ENCODE assay signal across 16 mouse cellular contexts in the genomic region with DNA sequence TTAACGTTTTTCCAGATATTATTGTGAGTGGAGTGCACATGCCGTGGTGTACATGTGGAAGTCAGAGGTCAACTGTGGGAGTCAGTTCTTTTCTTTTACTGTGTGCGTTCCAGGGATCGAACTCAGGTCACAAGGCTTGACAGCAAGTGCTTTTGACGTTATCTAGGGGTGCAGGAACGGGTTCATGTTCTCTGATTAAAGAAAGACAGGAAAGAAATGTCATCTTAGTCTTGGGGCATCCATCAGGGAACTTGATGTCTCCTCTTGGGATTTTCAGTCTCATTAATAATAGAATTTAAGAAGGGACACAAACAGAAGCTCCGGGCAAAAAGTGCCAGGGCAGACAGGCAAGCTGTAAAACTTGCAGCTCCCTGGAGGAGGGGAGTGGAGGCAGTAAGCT. TPM values are rescaled to one million over a fixed set of nuclear protein-coding genes. Genes with fewer than 3 reads are reported as not detected.
A peak's percentile ranks its signal among the peaks of the same experiment; 100 is the strongest.
DNase-seq lines count a peak whose midpoint lies in the region; ATAC-seq and TF ChIP-seq lines count a peak whose summit lies in the region.
"Had no signal": no experiment of that assay in that cellular context is flagged by ENCODE, and none has a peak within 500 bp of the region (broad histone marks: within the 10 kb centered on the region; RNA-seq: fewer than 3 reads in every experiment).

No protein-coding gene starts in this region.

- no peaks in the 10 kb centered on the region for H3K36me3 ChIP-seq in forebrain, embryonic 15.5 days
- no peaks in the 10 kb centered on the region for H3K36me3 ChIP-seq in forebrain, postnatal 0 days (ENCODE audit: insufficient read depth)
- H3K36me3 ChIP-seq in kidney, embryonic 16.5 days (ENCODE audit: insufficient read depth, low read length) = no peaks in the 10 kb centered on the region
- H3K36me3 ChIP-seq in limb, embryonic 13.5 days = no peaks in the 10 kb centered on the region
- H3K36me3 ChIP-seq in myocyte (ENCODE audit: control insufficient read depth, insufficient read depth) = no peaks in the 10 kb centered on the region

- no peak for TF ChIP-seq POLR2A in myocyte (IDR thresholded peaks at IDR 0.05; ENCODE audit: insufficient read length, low read depth)

- no peaks in the 10 kb centered on the region for H3K79me2 ChIP-seq in myocyte (ENCODE audit: control insufficient read depth, insufficient read depth)

- peaks cover 19% of the 10 kb centered on the region for H3K4me1 ChIP-seq in forebrain, embryonic 15.5 days
- H3K4me1 ChIP-seq in forebrain, postnatal 0 days (ENCODE audit: insufficient read depth) = peaks cover 12% of the 10 kb centered on the region
- peaks cover 20% of the 10 kb centered on the region for H3K4me1 ChIP-seq in kidney, embryonic 16.5 days (ENCODE audit: insufficient read depth, low read length)
- H3K4me1 ChIP-seq in limb, embryonic 13.5 days = peaks cover 20% of the 10 kb centered on the region

- no peaks in the 10 kb centered on the region for H3K27me3 ChIP-seq in forebrain, embryonic 15.5 days
- no peaks in the 10 kb centered on the region for H3K27me3 ChIP-seq in forebrain, postnatal 0 days (ENCODE audit: insufficient read depth, low read length)
- H3K27me3 ChIP-seq in kidney, embryonic 16.5 days (ENCODE audit: insufficient read depth, low read length) = no peaks in the 10 kb centered on the region
- no peaks in the 10 kb centered on the region for H3K27me3 ChIP-seq in limb, embryonic 13.5 days
- H3K27me3 ChIP-seq in myocyte (ENCODE audit: control insufficient read depth, insufficient read depth, insufficient read length) = no peaks in the 10 kb centered on the region
- H3K27me3 ChIP-seq: Patski had no signal

- no peak for DNase-seq in forebrain, postnatal 0 days
- no peak for DNase-seq in kidney, adult 18-20 months
- DNase-seq: adrenal gland, postnatal 36 days; cerebellum, adult 9-10 months; kidney, postnatal 14 days had no signal

- 0 out of 2 replicates have a peak overlapping the region, but pooled peaks have one; percentile 27 for H3K27ac ChIP-seq in forebrain, embryonic 15.5 days (replicated peaks)
- no peak overlapping the region for H3K27ac ChIP-seq in forebrain, postnatal 0 days (ENCODE audit: low read depth, low read length)
- no peak overlapping the region for H3K27ac ChIP-seq in kidney, embryonic 16.5 days (ENCODE audit: low read length)
- H3K27ac ChIP-seq in limb, embryonic 13.5 days = peak overlapping the region; percentile 39; the same call in 1 of the 2 replicates

- no peak overlapping the region for H3K9ac ChIP-seq in forebrain, embryonic 15.5 days (replicated peaks)
- H3K9ac ChIP-seq in forebrain, postnatal 0 days = no peak overlapping the region
- H3K9ac ChIP-seq in kidney, embryonic 16.5 days (replicated peaks; ENCODE audit: low read length) = 0 out of 2 replicates have a peak overlapping the region, but pooled peaks have one; percentile 0
- H3K9ac ChIP-seq in limb, embryonic 13.5 days = peak overlapping the region; percentile 39; the same call in 1 of the 2 replicates

- TF ChIP-seq CTCF in forebrain, postnatal 0 days (IDR thresholded peaks at IDR 0.05; ENCODE audit: low read depth) = no peak

- no peaks in the 10 kb centered on the region for H3K9me3 ChIP-seq in forebrain, embryonic 15.5 days
- H3K9me3 ChIP-seq in forebrain, postnatal 0 days (ENCODE audit: low read length) = no peaks in the 10 kb centered on the region
- no peaks in the 10 kb centered on the region for H3K9me3 ChIP-seq in kidney, embryonic 16.5 days (ENCODE audit: low read length)
- H3K9me3 ChIP-seq in limb, embryonic 13.5 days = no peaks in the 10 kb centered on the region

- no peak overlapping the region for H3K4me2 ChIP-seq in forebrain, embryonic 15.5 days (replicated peaks)
- H3K4me2 ChIP-seq in forebrain, postnatal 0 days (ENCODE audit: low read depth) = no peak overlapping the region
- no peak overlapping the region for H3K4me2 ChIP-seq in kidney, embryonic 16.5 days (replicated peaks; ENCODE audit: low read depth, low read length)
- no peak overlapping the region for H3K4me2 ChIP-seq in limb, embryonic 13.5 days (replicated peaks)
- H3K4me2 ChIP-seq in myocyte (ENCODE audit: low read depth) = peak overlapping the region; percentile 82

- no peak overlapping the region for H3ac ChIP-seq in myocyte (ENCODE audit: control insufficient read depth, insufficient read length)

- WGBS in forebrain, embryonic 15.5 days = 78% methylated on average over 7 of the region's 7 CpGs
- WGBS in forebrain, postnatal 0 days = 72% methylated on average over 7 of the region's 7 CpGs
- 17% methylated on average over 7 of the region's 7 CpGs for WGBS in kidney, embryonic 16.5 days
- WGBS in limb, embryonic 13.5 days = 54% methylated on average over 7 of the region's 7 CpGs

- H3K4me3 ChIP-seq in forebrain, embryonic 15.5 days = no peak overlapping the region
- no peak overlapping the region for H3K4me3 ChIP-seq in forebrain, postnatal 0 days (ENCODE audit: low read depth, low read length)
- H3K4me3 ChIP-seq in kidney, embryonic 16.5 days (ENCODE audit: low read length) = no peak overlapping the region
- no peak overlapping the region for H3K4me3 ChIP-seq in limb, embryonic 13.5 days
- no peak overlapping the region for H3K4me3 ChIP-seq in myocyte
- H3K4me3 ChIP-seq: erythroblast, embryonic 14.5 days had no signal

- no peak for ATAC-seq in forebrain, embryonic 15.5 days (replicated peaks)
- no peak for ATAC-seq in forebrain, postnatal 0 days
- ATAC-seq in kidney, embryonic 16.5 days (ENCODE audit: low FRiP score, low TSS enrichment) = no peak
- no peak for ATAC-seq in limb, embryonic 13.5 days (ENCODE audit: low FRiP score, low read depth)
- no peak for ATAC-seq in inflammation-experienced regulatory T-cells, adult 6 months
- ATAC-seq in erythroblast, adult 5-6 weeks (replicated peaks; ENCODE audit: low FRiP score, poor library complexity, severe bottlenecking) = no peak
- ATAC-seq: Patski had no signal

TF ChIP-seq in myocyte, 11 proteins besides CTCF, POLR2A, EP300 and RAD21:
- no peak for TF ChIP-seq USF1 (IDR thresholded peaks at IDR 0.05; ENCODE audit: low read depth)
- TF ChIP-seq E2F4 (IDR thresholded peaks at IDR 0.05; ENCODE audit: insufficient read depth) = no peak
- TF ChIP-seq SRF (IDR thresholded peaks at IDR 0.05; ENCODE audit: control insufficient read depth, insufficient read length, low read depth) = no peak
- no peak for TF ChIP-seq MAX (IDR thresholded peaks at IDR 0.05; ENCODE audit: low read depth)

RNA-seq across cellular contexts. Expression of a gene that starts 4.6 kb away (rescaled TPM):
- polyA plus RNA-seq in forebrain, embryonic 15.5 days (2015; fragmentation: Nextera tagmentation; extraction: Ambion mirVana) = 4.9 and 5.1 TPM in 2 replicates
- total RNA-seq in forebrain, postnatal 0 days (2014; rRNA removed) = 6.1 and 6.3 TPM in 2 replicates
- 4.2 and 6.7 TPM in 2 replicates for polyA plus RNA-seq in forebrain, postnatal 0 days (2015; fragmentation: Nextera tagmentation; extraction: Ambion mirVana)
- polyA plus RNA-seq in kidney, embryonic 16.5 days (2015; fragmentation: Nextera tagmentation; extraction: Ambion mirVana) = 7.4 and 8.6 TPM in 2 replicates
- 7.0 and 7.1 TPM in 2 replicates for polyA plus RNA-seq in limb, embryonic 13.5 days (2015; fragmentation: Nextera tagmentation; extraction: Ambion mirVana)
- polyA plus RNA-seq in myocyte (2012; fragmentation: generic; extraction: Trizol) = 2.2 TPM
- 1 to 10 TPM; 5.4 to 8.0 (median 5.8) TPM for polyA plus RNA-seq in inflammation-experienced regulatory T-cells, adult 6 months (2017; shearing (Covaris generic))
- total RNA-seq in erythroblast, adult 5-6 weeks (2015; ENCODE audit: low replicate concordance) = 10.2 and 13.2 TPM in 2 replicates
- total RNA-seq in erythroblast, adult 5-6 weeks (2017; ENCODE audit: low replicate concordance) = 14.5 and 15.3 TPM in 2 replicates

RNA-seq across cellular contexts. Expression of a gene that starts 58.7 kb away (rescaled TPM):
- polyA plus RNA-seq in forebrain, embryonic 15.5 days (2015; fragmentation: Nextera tagmentation; extraction: Ambion mirVana) = 9.6 and 9.8 TPM in 2 replicates
- total RNA-seq in forebrain, postnatal 0 days (2014; rRNA removed) = 2.7 and 3.0 TPM in 2 replicates
- 2.6 and 4.2 TPM in 2 replicates for polyA plus RNA-seq in forebrain, postnatal 0 days (2015; fragmentation: Nextera tagmentation; extraction: Ambion mirVana)
- polyA plus RNA-seq in kidney, embryonic 16.5 days (2015; fragmentation: Nextera tagmentation; extraction: Ambion mirVana) = 3.2 and 3.3 TPM in 2 replicates
- 1.2 and 2.1 TPM in 2 replicates for polyA plus RNA-seq in limb, embryonic 13.5 days (2015; fragmentation: Nextera tagmentation; extraction: Ambion mirVana)
- not detected for polyA plus RNA-seq in myocyte (2012; fragmentation: generic; extraction: Trizol)
- polyA plus RNA-seq in inflammation-experienced regulatory T-cells, adult 6 months (2017; shearing (Covaris generic)) = not detected
- not detected in 2 replicates for total RNA-seq in erythroblast, adult 5-6 weeks (2015; ENCODE audit: low replicate concordance)
- not detected in 2 replicates for total RNA-seq in erythroblast, adult 5-6 weeks (2017; ENCODE audit: low replicate concordance)
- total RNA-seq: granulocyte monocyte progenitor cell, adult 5-6 weeks; monocyte, adult 5-6 weeks had no signal
- polyA plus RNA-seq: C2C12; erythroblast, embryonic 14.5 days; Patski had no signal

Comparison
In these comparisons a context has a peak if more than half of its experiments do, and no peak if none do; other contexts are left out.
1. H3K27ac ChIP-seq: peak in forebrain, embryonic 15.5 days (single experiment) and limb, embryonic 13.5 days (single experiment); none in forebrain, postnatal 0 days (single experiment) and kidney, embryonic 16.5 days (single experiment).
2. H3K9ac ChIP-seq: peak in kidney, embryonic 16.5 days (single experiment) and limb, embryonic 13.5 days (single experiment); none in forebrain, embryonic 15.5 days (single experiment) and forebrain, postnatal 0 days (single experiment).